Mouse (Mus musculus) brain, embryonic 14.5 days (tissue): ENCODE data around the gene Gmds.

Experiments
- CTCF ChIP-seq: fragments of 200-500 bp; IDR thresholded peaks from 2 replicates; pipeline ENCODE4 v1.5.1; 2012; ENCODE audit warnings: inconsistent platforms, mild to moderate bottlenecking, moderate library complexity, borderline replicate concordance; ENCODE audit not compliant: insufficient read depth, insufficient read length; ENCODE audit errors: extremely low read depth
- POLR2A ChIP-seq: fragments of 200-500 bp; IDR thresholded peaks from 2 replicates; pipeline ENCODE4 v1.6.1; 2012; ENCODE audit warnings: mild to moderate bottlenecking, inconsistent platforms, borderline replicate concordance; ENCODE audit not compliant: poor library complexity, insufficient read depth, insufficient read length, severe bottlenecking; ENCODE audit errors: extremely low read depth

DNA sequence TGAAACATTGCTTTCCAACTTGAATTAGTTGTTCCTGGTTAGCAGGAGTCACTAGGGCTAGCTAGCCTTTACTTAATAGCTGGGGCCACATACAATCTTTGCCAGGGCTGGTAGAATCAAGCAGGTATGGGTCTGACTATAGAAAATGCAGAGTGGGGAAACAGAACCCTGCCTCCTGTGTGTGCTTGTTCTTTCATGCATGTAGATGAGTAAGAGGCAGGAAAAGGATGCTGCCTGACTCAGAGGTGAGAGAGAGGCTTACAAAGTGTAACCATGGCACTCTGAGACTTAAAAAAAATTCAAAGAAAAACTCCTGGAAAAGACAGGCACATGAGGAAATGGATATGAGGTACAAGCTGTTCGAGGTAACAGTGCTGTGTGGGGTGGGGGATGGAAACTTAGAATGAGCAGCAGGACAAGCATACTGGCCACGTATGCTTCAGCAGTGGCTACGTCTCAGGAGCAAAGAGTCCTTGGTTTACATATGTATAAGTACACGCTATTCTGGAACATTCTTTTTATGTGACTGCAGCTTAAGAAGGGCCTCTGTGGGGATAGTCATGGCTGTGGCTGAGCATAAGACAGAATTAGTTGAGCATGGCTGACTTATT, 203.8 kb downstream of the Gmds start:
- TF ChIP-seq POLR2A (no peak), CTCF (no peak)
